15 mouse cellular contexts compared by ENCODE assay signal in the genomic region with DNA sequence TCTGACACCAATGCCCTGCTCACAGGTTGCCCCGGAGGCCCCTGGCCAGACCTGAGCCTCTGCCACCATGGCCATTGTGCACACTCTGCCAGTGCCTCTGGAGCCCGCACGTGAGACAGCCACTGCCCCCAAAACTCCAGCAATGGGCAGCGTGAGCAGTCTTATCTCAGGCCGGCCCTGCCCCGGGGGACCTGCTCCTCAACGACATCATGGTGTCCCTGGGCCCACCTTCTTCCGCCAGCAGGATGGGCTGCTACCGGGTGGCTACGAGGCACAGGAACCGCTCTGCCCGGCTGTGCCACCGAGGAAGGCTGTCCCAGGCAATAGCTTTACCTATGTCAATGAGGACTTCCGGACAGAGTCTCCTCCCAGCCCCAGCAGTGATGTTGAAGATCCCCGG. TPM values are rescaled to one million over a fixed set of nuclear protein-coding genes. Genes with fewer than 3 reads are reported as not detected.
DNase-seq lines count a peak whose midpoint lies in the region; ATAC-seq and TF ChIP-seq lines count a peak whose summit lies in the region.
"Had no signal": no experiment of that assay in that cellular context is flagged by ENCODE, and none has a peak within 500 bp of the region (broad histone marks: within the 10 kb centered on the region; RNA-seq: fewer than 3 reads in every experiment).

No protein-coding gene starts in this region.

- TF ChIP-seq CTCF in gastrocnemius, adult 2 months (IDR thresholded peaks at IDR 0.05): no peak
- TF ChIP-seq CTCF in lung, adult 2 months (IDR thresholded peaks at IDR 0.05; ENCODE audit: insufficient read depth, low read length): no peak

- intact Hi-C loops in gastrocnemius, adult 2 months (cut with DNase I): no loop called here

- H3K4me2 ChIP-seq in lung, embryonic 15.5 days: peak overlapping the region; percentile 79; the same call in 1 of the 2 replicates
- no peak overlapping the region; the same call in 1 of the 2 replicates for H3K4me2 ChIP-seq in forebrain, embryonic 13.5 days
- H3K4me2 ChIP-seq in midbrain, embryonic 14.5 days (ENCODE audit: low read length): peak overlapping the region; percentile 9; the same call in 1 of the 2 replicates

- 82% methylated on average over 15 of the region's 15 CpGs for WGBS in lung, embryonic 15.5 days
- WGBS in lung, adult 2 months: 68% methylated on average over 15 of the region's 15 CpGs
- WGBS in forebrain, embryonic 13.5 days: 92% methylated on average over 15 of the region's 15 CpGs
- 86% methylated on average over 15 of the region's 15 CpGs for WGBS in midbrain, embryonic 14.5 days

- DNase-seq in gastrocnemius, adult 2 months: peak; percentile 31
- no peak for DNase-seq in gastrocnemius, adult 18-20 months (ENCODE audit: low spot score)
- DNase-seq in lung, adult 2 months: no peak
- DNase-seq in midbrain, embryonic 14.5 days: no peak
- no peak for DNase-seq in urinary bladder, postnatal 4 days (ENCODE audit: low spot score in 2 of 2)
- DNase-seq: adrenal gland, adult 2 months; cerebellum, adult 18-20 months; gastrocnemius, postnatal 10 days; kidney, adult 11 months; layer of hippocampus, adult 9-11 months; thymus, postnatal 4 days had no signal

- no peak for ATAC-seq in lung, embryonic 15.5 days (ENCODE audit: borderline replicate concordance, extremely low read depth, low FRiP score, low TSS enrichment)
- no peak for ATAC-seq in forebrain, embryonic 13.5 days
- no peak for ATAC-seq in midbrain, embryonic 14.5 days (ENCODE audit: low FRiP score, low TSS enrichment)
- no peak for ATAC-seq in megakaryocyte, adult 5-6 weeks (ENCODE audit: poor library complexity, severe bottlenecking)

- no peaks in the 10 kb centered on the region for H3K9me3 ChIP-seq in lung, embryonic 15.5 days
- no peaks in the 10 kb centered on the region for H3K9me3 ChIP-seq in forebrain, embryonic 13.5 days (replicated peaks)
- no peaks in the 10 kb centered on the region for H3K9me3 ChIP-seq in midbrain, embryonic 14.5 days (ENCODE audit: control insufficient read depth, low read length)

- H3K9ac ChIP-seq in lung, embryonic 15.5 days: 0 out of 2 replicates have a peak overlapping the region, but pooled peaks have one; percentile 10
- H3K9ac ChIP-seq in forebrain, embryonic 13.5 days: peak overlapping the region; percentile 40; the same call in 1 of the 2 replicates
- H3K9ac ChIP-seq in midbrain, embryonic 14.5 days (replicated peaks; ENCODE audit: low read length): peak overlapping the region; percentile 37; the same call in 1 of the 2 replicates

- peak overlapping the region; percentile 94 for H3K27ac ChIP-seq in gastrocnemius, adult 2 months
- no peak overlapping the region for H3K27ac ChIP-seq in lung, embryonic 15.5 days
- H3K27ac ChIP-seq in forebrain, embryonic 13.5 days: no peak overlapping the region
- no peak overlapping the region for H3K27ac ChIP-seq in midbrain, embryonic 14.5 days (replicated peaks; ENCODE audit: low read depth, low read length)

- H3K4me3 ChIP-seq in gastrocnemius, adult 2 months: peak overlapping the region; percentile 80
- H3K4me3 ChIP-seq in lung, embryonic 15.5 days: no peak overlapping the region
- no peak overlapping the region for H3K4me3 ChIP-seq in lung, adult 2 months (replicated peaks; ENCODE audit: extremely low read depth, low read depth, low read length)
- H3K4me3 ChIP-seq in forebrain, embryonic 13.5 days: no peak overlapping the region
- H3K4me3 ChIP-seq in midbrain, embryonic 14.5 days (replicated peaks; ENCODE audit: low read depth, low read length): no peak overlapping the region

- TF ChIP-seq POLR2A in lung, adult 2 months (IDR thresholded peaks at IDR 0.05; ENCODE audit: borderline replicate concordance, extremely low read depth, low read depth, low read length): no peak

- no peaks in the 10 kb centered on the region for H3K27me3 ChIP-seq in lung, embryonic 15.5 days
- no peaks in the 10 kb centered on the region for H3K27me3 ChIP-seq in forebrain, embryonic 13.5 days
- no peaks in the 10 kb centered on the region for H3K27me3 ChIP-seq in midbrain, embryonic 14.5 days (ENCODE audit: control insufficient read depth, insufficient read depth, low read length)

- peaks cover 46% of the 10 kb centered on the region for H3K36me3 ChIP-seq in lung, embryonic 15.5 days
- H3K36me3 ChIP-seq in forebrain, embryonic 13.5 days (ENCODE audit: poor library complexity, severe bottlenecking): peaks cover 44% of the 10 kb centered on the region
- H3K36me3 ChIP-seq in midbrain, embryonic 14.5 days (ENCODE audit: control insufficient read depth, insufficient read depth, low read length): peaks cover 32% of the 10 kb centered on the region

- H3K4me1 ChIP-seq in lung, embryonic 15.5 days: peaks cover 46% of the 10 kb centered on the region
- peaks cover 13% of the 10 kb centered on the region for H3K4me1 ChIP-seq in lung, adult 2 months (ENCODE audit: control insufficient read depth, insufficient read depth, low read length)
- H3K4me1 ChIP-seq in forebrain, embryonic 13.5 days: peaks cover 43% of the 10 kb centered on the region
- H3K4me1 ChIP-seq in midbrain, embryonic 14.5 days (ENCODE audit: control insufficient read depth, insufficient read depth, low read length): peaks cover 35% of the 10 kb centered on the region

RNA-seq across cellular contexts. Expression of a gene that starts 7.1 kb away (rescaled TPM):
- total RNA-seq in gastrocnemius, adult 2 months (2021): 10 to 100 TPM; 21.0 to 29.3 TPM
- total RNA-seq in gastrocnemius, adult 18-20 months (2021): 10 to 100 TPM; 17.5 to 25.8 TPM
- 75.9 and 81.8 TPM in 2 replicates for polyA plus RNA-seq in lung, embryonic 15.5 days (2015; fragmentation: Nextera tagmentation; extraction: Ambion mirVana)
- polyA plus RNA-seq in lung, adult 2 months (2012; rRNA removed): 143 TPM in 2 replicates
- polyA plus RNA-seq in forebrain, embryonic 13.5 days (2015; fragmentation: Nextera tagmentation; extraction: Ambion mirVana): 24.5 and 24.7 TPM in 2 replicates
- polyA plus RNA-seq in midbrain, embryonic 14.5 days (2014; fragmentation: Nextera tagmentation; extraction: Ambion mirVana): 16.1 and 21.5 TPM in 2 replicates
- total RNA-seq in megakaryocyte, adult 5-6 weeks (2015): 0.32 and 0.36 TPM in 2 replicates
- 0.37 and 0.51 TPM in 2 replicates for total RNA-seq in megakaryocyte, adult 5-6 weeks (2017)

RNA-seq across cellular contexts. Expression of a gene that starts 15.1 kb away (rescaled TPM):
- total RNA-seq in gastrocnemius, adult 2 months (2021): 10 to 100 TPM; 31.0 to 42.5 TPM
- 10 to 100 TPM; 34.2 to 35.3 TPM for total RNA-seq in gastrocnemius, adult 18-20 months (2021)
- 70.1 and 70.8 TPM in 2 replicates for polyA plus RNA-seq in lung, embryonic 15.5 days (2015; fragmentation: Nextera tagmentation; extraction: Ambion mirVana)
- 50.1 and 78.0 TPM in 2 replicates for polyA plus RNA-seq in lung, adult 2 months (2012; rRNA removed)
- 82.2 and 89.7 TPM in 2 replicates for polyA plus RNA-seq in forebrain, embryonic 13.5 days (2015; fragmentation: Nextera tagmentation; extraction: Ambion mirVana)
- polyA plus RNA-seq in midbrain, embryonic 14.5 days (2014; fragmentation: Nextera tagmentation; extraction: Ambion mirVana): 77.8 and 92.4 TPM in 2 replicates
- total RNA-seq in megakaryocyte, adult 5-6 weeks (2015): 35.9 and 47.9 TPM in 2 replicates
- 25.3 and 29.3 TPM in 2 replicates for total RNA-seq in megakaryocyte, adult 5-6 weeks (2017)

RNA-seq across cellular contexts. Expression of a gene that starts 15.9 kb away (rescaled TPM):
- 10 to 100 TPM; 18.0 to 25.4 TPM for total RNA-seq in gastrocnemius, adult 2 months (2021)
- total RNA-seq in gastrocnemius, adult 18-20 months (2021): 10 to 100 TPM; 17.8 to 20.8 TPM
- polyA plus RNA-seq in lung, embryonic 15.5 days (2015; fragmentation: Nextera tagmentation; extraction: Ambion mirVana): 17.8 and 20.8 TPM in 2 replicates
- 4.2 and 7.2 TPM in 2 replicates for polyA plus RNA-seq in lung, adult 2 months (2012; rRNA removed)
- polyA plus RNA-seq in forebrain, embryonic 13.5 days (2015; fragmentation: Nextera tagmentation; extraction: Ambion mirVana): 21.1 and 22.2 TPM in 2 replicates
- 9.7 and 10.3 TPM in 2 replicates for polyA plus RNA-seq in midbrain, embryonic 14.5 days (2014; fragmentation: Nextera tagmentation; extraction: Ambion mirVana)
- total RNA-seq in megakaryocyte, adult 5-6 weeks (2015): 6.2 and 6.3 TPM in 2 replicates
- total RNA-seq in megakaryocyte, adult 5-6 weeks (2017): 6.5 and 6.8 TPM in 2 replicates

RNA-seq across cellular contexts. Expression of a gene that starts 24.2 kb away (rescaled TPM):
- total RNA-seq in gastrocnemius, adult 2 months (2021): 1 to 10 TPM; 5.9 to 6.8 TPM
- total RNA-seq in gastrocnemius, adult 18-20 months (2021): 1 to 10 TPM; 4.7 to 5.4 TPM
- polyA plus RNA-seq in lung, embryonic 15.5 days (2015; fragmentation: Nextera tagmentation; extraction: Ambion mirVana): 0.30 and 0.34 TPM in 2 replicates
- polyA plus RNA-seq in lung, adult 2 months (2012; rRNA removed): 0.64 and 1.2 TPM in 2 replicates
- polyA plus RNA-seq in forebrain, embryonic 13.5 days (2015; fragmentation: Nextera tagmentation; extraction: Ambion mirVana): 0.92 and 1.5 TPM in 2 replicates
- 2.4 and 2.8 TPM in 2 replicates for polyA plus RNA-seq in midbrain, embryonic 14.5 days (2014; fragmentation: Nextera tagmentation; extraction: Ambion mirVana)
- total RNA-seq in megakaryocyte, adult 5-6 weeks (2015): not detected in 2 replicates
- not detected in 2 replicates for total RNA-seq in megakaryocyte, adult 5-6 weeks (2017)
- total RNA-seq: megakaryocyte progenitor cell, adult 5-6 weeks had no signal

RNA-seq across cellular contexts. Expression of a gene that starts 25.9 kb away (rescaled TPM):
- 10 to 100 TPM; 17.1 to 25.1 TPM for total RNA-seq in gastrocnemius, adult 2 months (2021)
- total RNA-seq in gastrocnemius, adult 18-20 months (2021): 10 to 100 TPM; 23.2 to 24.9 TPM
- polyA plus RNA-seq in lung, embryonic 15.5 days (2015; fragmentation: Nextera tagmentation; extraction: Ambion mirVana): 20.5 and 21.7 TPM in 2 replicates
- polyA plus RNA-seq in lung, adult 2 months (2012; rRNA removed): 61.8 and 84.2 TPM in 2 replicates
- polyA plus RNA-seq in forebrain, embryonic 13.5 days (2015; fragmentation: Nextera tagmentation; extraction: Ambion mirVana): 38.8 and 42.2 TPM in 2 replicates
- polyA plus RNA-seq in midbrain, embryonic 14.5 days (2014; fragmentation: Nextera tagmentation; extraction: Ambion mirVana): 71.1 and 72.7 TPM in 2 replicates
- total RNA-seq in megakaryocyte, adult 5-6 weeks (2015): 36.9 and 40.7 TPM in 2 replicates
- 9.4 and 10.0 TPM in 2 replicates for total RNA-seq in megakaryocyte, adult 5-6 weeks (2017)
